Mouse (Mus musculus) cerebellum, postnatal 36 days (tissue): ENCODE data around the gene Fcgrt.
"Not testable (repeated sequence)": the region's sequence is repeated elsewhere in the genome, so short reads cannot be mapped to it uniquely, and the experiment has no call there.

Experiments
- DNase-seq, 2 experiments: peaks; one replicate each; pipeline ENCODE4 v3.0.0; 2021 to 2022; ENCODE audit warnings: mixed read lengths in 2 of 2

The Fcgrt gene

GRCm38 (mm10) chr7:45106441-45106840 lies 2.8 kb upstream of the Fcgrt start:
- no peak for DNase-seq

- no peak for DNase-seq
Observed at GRCm38 (mm10) chr7:45105491-45105890, 1.8 kb upstream of the Fcgrt start.

GRCm38 (mm10) chr7:45104941-45105340 lies 1.3 kb upstream of the Fcgrt start:
- DNase-seq, result no peak

- no peak for DNase-seq
Observed at GRCm38 (mm10) chr7:45102940-45103585, 588 bp downstream of the Fcgrt start.

GRCm38 (mm10) chr7:45102441-45102840 lies 1.2 kb downstream of the Fcgrt start:
- no peak for DNase-seq

- no peak for DNase-seq
Observed at GRCm38 (mm10) chr7:45100046-45100445, 3.6 kb downstream of the Fcgrt start.

GRCm38 (mm10) chr7:45098541-45099240 lies 5.0 kb downstream of the Fcgrt start:
- no peak for DNase-seq

- no peak for DNase-seq
Observed at GRCm38 (mm10) chr7:45097479-45097878, 6.2 kb downstream of the Fcgrt start.

GRCm38 (mm10) chr7:45095965-45096364 lies 7.7 kb downstream of the Fcgrt start:
- DNase-seq, result not testable (repeated sequence)

GRCm38 (mm10) chr7:45095367-45095766 lies 8.3 kb downstream of the Fcgrt start:
- no peak for DNase-seq

GRCm38 (mm10) chr7:45094121-45094520 lies 9.5 kb downstream of the Fcgrt start:
- DNase-seq, result no peak

- DNase-seq, result no peak
Observed at GRCm38 (mm10) chr7:45093516-45093905, 10.1 kb downstream of the Fcgrt start.

GRCm38 (mm10) chr7:45092828-45093515 lies 10.7 kb downstream of the Fcgrt start:
- no peak for DNase-seq

GRCm38 (mm10) chr7:45092048-45092447 lies 11.6 kb downstream of the Fcgrt start, which contains the start of gene Rcn3:
Gene Rcn3 (minus strand): TSS chr7:45092221.
- DNase-seq, result peak; percentile 22 to 26

- no peak for DNase-seq
Observed at GRCm38 (mm10) chr7:45091001-45091990, 12.4 kb downstream of the Fcgrt start.

GRCm38 (mm10) chr7:45090251-45090977 lies 13.2 kb downstream of the Fcgrt start:
- DNase-seq, result no peak

GRCm38 (mm10) chr7:45088597-45088996 lies 15.1 kb downstream of the Fcgrt start:
- DNase-seq, result no peak

- DNase-seq, result no peak
Observed at GRCm38 (mm10) chr7:45086084-45086483, 17.6 kb downstream of the Fcgrt start.

- DNase-seq, result no peak
Observed at GRCm38 (mm10) chr7:45083300-45083890, 20.3 kb downstream of the Fcgrt start.

GRCm38 (mm10) chr7:45082401-45083299 lies 21.0 kb downstream of the Fcgrt start:
- DNase-seq, result no peak
